Mouse (Mus musculus) hindbrain, embryonic 10.5 days (tissue): Measurements from ENCODE around the gene Olfr447. TPM values are rescaled to one million over a fixed set of nuclear protein-coding genes. Genes with fewer than 3 reads are reported as not detected.

Experiments
- DNase-seq: peaks from one replicate; pipeline ENCODE4 v3.0.0-alpha.2; 2017; ENCODE audit warnings: low spot score
- H3K27ac ChIP-seq: fragments of 300-500 bp; sonication (generic); 2 replicates; pipeline ENCODE4 v1.5.1; 2016; ENCODE audit warnings: mild to moderate bottlenecking, moderate library complexity
- H3K27me3 ChIP-seq: fragments of 300-500 bp; sonication (generic); 2 replicates; pipeline ENCODE4 v1.6.1; 2016; ENCODE audit warnings: mild to moderate bottlenecking; ENCODE audit not compliant: poor library complexity, insufficient read depth, severe bottlenecking
- H3K36me3 ChIP-seq: fragments of 300-500 bp; sonication (generic); 2 replicates; pipeline ENCODE4 v1.6.1; 2016; ENCODE audit warnings: mild to moderate bottlenecking, moderate library complexity
- H3K4me1 ChIP-seq: fragments of 300-500 bp; sonication (generic); replicated peaks from 2 replicates; pipeline ENCODE4 v1.6.1; 2016; ENCODE audit warnings: mild to moderate bottlenecking
- H3K4me3 ChIP-seq: fragments of 300-500 bp; sonication (generic); 2 replicates; pipeline ENCODE4 v1.5.1; 2016; ENCODE audit warnings: mild to moderate bottlenecking, moderate library complexity
- H3K9me3 ChIP-seq: fragments of 300-500 bp; sonication (generic); 2 replicates; pipeline ENCODE4 v1.6.1; 2016; ENCODE audit warnings: mild to moderate bottlenecking, moderate library complexity
- WGBS: fragments of 180-500 bp; shearing (Covaris S2); methylation state at CpG from one replicate; pipeline ENCODE4 v1.1.7; 2016; 5-methylcytosine and 5-hydroxymethylcytosine counted together
- polyA plus RNA-seq: library from polyadenylated mRNA; unstranded; fragments of >200 nt; fragmentation: Nextera tagmentation; extraction: Ambion mirVana; gene quantifications from 2 replicates; pipeline ENCODE4 v1.2.1, GENCODE M21; 2016

Olfr447 gene
- not detected in 2 replicates for polyA plus RNA-seq

DNA sequence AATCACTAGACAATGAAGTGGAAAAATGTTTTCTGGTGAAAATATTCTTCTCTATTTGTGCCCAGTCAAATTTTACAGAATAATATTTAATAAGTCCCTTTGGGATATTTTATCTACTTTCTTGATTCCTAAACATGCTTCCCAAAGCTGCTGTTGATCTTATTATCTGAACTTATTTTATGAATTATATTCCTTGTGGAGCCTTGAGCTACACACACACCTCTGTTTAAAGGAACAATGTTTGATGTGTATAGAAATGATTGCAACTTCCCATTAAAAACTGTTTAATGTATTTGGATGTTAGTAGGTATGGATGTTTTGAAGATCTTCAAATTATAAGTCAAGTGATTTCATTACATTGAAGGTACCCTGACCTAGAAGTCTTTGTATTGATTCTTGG lies at the start of gene Olfr447:
Gene Olfr447 (plus strand): TSS at position 301 of the 400 bp plus-strand sequence.
- peaks cover 3% of the 10 kb centered on the region; the same call in 1 of the 2 replicates for H3K27me3 ChIP-seq
- H3K4me1 ChIP-seq, result no peaks in the 10 kb centered on the region
- DNase-seq, result no peak
- no peaks in the 10 kb centered on the region for H3K9me3 ChIP-seq
- H3K4me3 ChIP-seq, result no peak within 1 kb of the TSS
- H3K27ac ChIP-seq, result no peak within 1 kb of the TSS
- H3K36me3 ChIP-seq, result no peaks in the 10 kb centered on the region

DNA sequence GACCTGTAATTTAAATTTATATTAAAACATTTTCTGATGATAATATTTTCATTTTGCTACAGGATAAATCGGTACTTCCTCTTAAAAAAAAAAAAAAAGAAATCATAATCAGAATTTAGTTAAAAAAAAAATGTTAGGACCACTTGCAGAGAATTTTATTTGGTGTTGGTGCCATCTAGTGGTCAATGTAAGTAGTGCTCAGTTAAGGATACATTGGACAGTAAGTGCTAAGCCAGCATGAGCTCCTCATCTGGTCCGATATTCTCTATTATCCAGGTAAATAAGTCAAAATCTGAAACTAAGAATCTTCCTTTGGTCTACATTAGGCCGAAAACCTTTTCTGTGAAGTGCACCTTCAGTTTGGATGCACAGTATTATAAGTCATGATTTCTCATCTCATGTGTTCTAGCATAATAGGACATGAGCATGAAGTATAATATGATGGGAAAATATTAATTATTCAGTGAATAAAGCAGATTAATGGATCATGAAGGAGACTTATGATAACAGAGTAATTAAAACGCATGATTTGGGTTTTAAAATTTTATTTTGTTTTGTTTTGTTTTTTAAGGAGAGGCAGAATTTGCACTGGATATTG lies 48.4 kb upstream of the Olfr447 start:
- Histone ChIP-seq H3K9me3 (no peaks in the 10 kb centered on the region), H3K4me1 (no peaks in the 10 kb centered on the region; the same call in 1 of the 2 replicates), H3K27me3 (no peaks in the 10 kb centered on the region), H3K27ac (no peak overlapping the region), H3K36me3 (no peaks in the 10 kb centered on the region), H3K4me3 (no peak overlapping the region)
- no peak for DNase-seq
- WGBS, result 20% methylated on average over 4 of the region's 4 CpGs

DNA sequence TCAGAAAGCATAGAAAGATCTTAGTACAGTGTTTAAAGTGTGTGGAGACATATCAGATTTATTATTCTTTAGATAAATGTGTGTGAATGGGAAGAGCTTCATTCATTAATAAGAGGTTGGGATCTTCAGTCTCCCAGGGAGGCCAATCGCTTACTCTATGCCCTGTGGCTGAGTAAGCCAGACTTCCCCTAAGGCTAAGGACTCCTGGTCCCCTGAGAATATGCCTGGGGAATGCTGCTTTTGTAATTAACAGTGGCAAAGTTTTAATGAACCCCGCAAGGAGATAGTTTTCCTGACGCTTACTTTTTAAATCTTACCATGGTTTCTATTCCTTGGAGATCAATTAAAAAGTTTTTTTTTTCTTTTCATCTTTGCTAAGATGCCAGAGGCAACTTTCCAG lies 39.0 kb upstream of the Olfr447 start:
- 83% methylated on average over 3 of the region's 3 CpGs for WGBS
- Histone ChIP-seq H3K9me3 (no peaks in the 10 kb centered on the region), H3K27me3 (no peaks in the 10 kb centered on the region), H3K27ac (no peak overlapping the region), H3K4me3 (no peak overlapping the region), H3K36me3 (no peaks in the 10 kb centered on the region), H3K4me1 (no peaks in the 10 kb centered on the region)
- no peak for DNase-seq

DNA sequence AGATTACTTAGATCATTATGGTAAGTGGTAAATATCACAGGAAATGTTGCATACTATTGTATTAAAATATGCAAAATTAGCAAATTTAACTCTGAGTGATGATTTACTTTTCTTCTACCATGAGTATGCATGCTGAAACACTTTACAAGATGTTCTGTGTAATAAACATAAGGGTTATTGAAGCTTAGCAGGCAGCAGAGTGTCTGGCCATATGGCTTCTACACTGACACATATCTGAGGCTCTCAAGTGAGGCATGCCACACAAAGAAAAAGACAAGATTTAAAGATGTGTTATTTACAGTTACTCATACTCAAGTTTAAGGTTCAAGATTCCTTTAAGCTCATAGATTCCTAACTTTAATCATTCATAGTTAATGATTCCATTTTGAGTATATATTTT lies 32.4 kb upstream of the Olfr447 start:
- Histone ChIP-seq H3K36me3 (no peaks in the 10 kb centered on the region), H3K27ac (no peak overlapping the region), H3K4me1 (no peaks in the 10 kb centered on the region), H3K9me3 (0 out of 2 replicates have a peak, but pooled peaks cover 3% of the 10 kb centered on the region), H3K4me3 (no peak overlapping the region), H3K27me3 (no peaks in the 10 kb centered on the region)
- DNase-seq, result no peak

DNA sequence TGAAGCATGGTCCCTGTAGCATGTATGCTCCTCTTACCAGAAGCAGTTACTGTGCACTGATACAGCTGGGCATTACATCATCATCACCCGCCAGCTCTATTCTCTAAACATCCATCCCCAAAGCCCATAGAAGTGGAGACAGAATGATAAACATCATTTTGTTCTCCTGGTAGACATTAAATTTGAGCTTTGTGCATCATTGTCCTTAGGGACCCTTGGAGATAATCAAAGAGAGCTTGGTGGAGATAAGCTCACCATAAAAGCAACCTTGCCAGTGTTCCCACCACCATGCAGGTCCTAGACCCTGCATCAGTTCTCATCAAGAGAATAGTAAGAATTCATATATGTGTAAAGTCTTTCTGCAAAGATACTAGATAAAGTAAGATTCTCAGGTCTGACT lies 18.5 kb upstream of the Olfr447 start, which contains the start of gene Olfr448:
Gene Olfr448 (plus strand): TSS at position 301 of the 400 bp plus-strand sequence.
- Histone ChIP-seq H3K36me3 (no peaks in the 10 kb centered on the region), H3K27me3 (no peaks in the 10 kb centered on the region), H3K27ac (no peak within 1 kb of the TSS), H3K9me3 (no peaks in the 10 kb centered on the region), H3K4me1 (no peaks in the 10 kb centered on the region), H3K4me3 (no peak within 1 kb of the TSS)
- DNase-seq, result no peak
- WGBS, result 96% methylated on average over 1 of the region's 1 CpGs

DNA sequence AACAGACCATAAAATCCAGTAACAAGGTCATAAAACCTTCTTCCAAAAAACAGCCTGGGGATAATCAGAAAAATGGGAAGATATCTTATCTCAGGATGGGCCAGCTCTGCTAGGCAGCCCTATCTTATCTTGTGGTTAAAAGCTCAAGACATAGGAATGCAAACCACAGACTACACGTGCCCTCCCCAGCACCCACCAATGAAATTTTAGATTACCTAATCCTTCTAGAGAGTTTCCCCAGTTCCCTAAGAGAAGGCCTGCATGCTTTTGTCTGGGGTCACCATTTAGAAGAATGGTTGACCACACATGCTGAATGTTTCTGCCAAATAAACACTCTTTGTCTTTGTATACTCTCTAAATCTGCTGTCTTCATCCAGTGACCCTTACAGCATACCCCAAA lies 8.3 kb upstream of the Olfr447 start:
- H3K4me1 ChIP-seq, result peaks cover 10% of the 10 kb centered on the region; the same call in 1 of the 2 replicates
- no peak for DNase-seq
- peaks cover 3% of the 10 kb centered on the region for H3K27me3 ChIP-seq
- H3K9me3 ChIP-seq, result no peaks in the 10 kb centered on the region
- WGBS, result 33% methylated on average over 1 of the region's 1 CpGs
- no peaks in the 10 kb centered on the region for H3K36me3 ChIP-seq
- H3K4me3 ChIP-seq, result no peak overlapping the region
- H3K27ac ChIP-seq, result no peak overlapping the region

DNA sequence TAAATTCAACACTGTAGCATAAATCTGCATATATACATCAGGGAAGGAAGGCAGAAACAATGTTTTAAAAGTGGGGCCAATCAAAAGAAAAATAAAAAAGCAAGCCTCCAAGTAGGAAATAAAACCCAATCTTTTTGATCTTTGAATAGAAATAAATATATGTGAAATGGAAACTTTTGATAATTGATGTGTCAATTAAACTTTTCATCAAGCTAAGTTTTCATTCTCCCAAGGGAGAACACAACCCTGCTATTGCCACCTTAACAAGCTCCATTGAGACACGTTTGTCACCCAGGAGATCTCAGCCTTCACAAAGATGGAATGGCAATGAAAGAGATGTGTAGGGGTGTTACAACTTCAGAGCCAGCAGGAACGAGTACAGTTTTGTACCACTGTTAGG lies 12.4 kb downstream of the Olfr447 start, which contains the start of gene Olfr446:
Gene Olfr446 (plus strand): TSS at position 301 of the 400 bp plus-strand sequence.
- H3K27me3 ChIP-seq, result no peaks in the 10 kb centered on the region
- H3K27ac ChIP-seq, result no peak within 1 kb of the TSS
- H3K36me3 ChIP-seq, result no peaks in the 10 kb centered on the region
- DNase-seq, result no peak
- WGBS, result 80% methylated on average over 2 of the region's 2 CpGs
- no peaks in the 10 kb centered on the region for H3K9me3 ChIP-seq
- H3K4me3 ChIP-seq, result no peak within 1 kb of the TSS
- H3K4me1 ChIP-seq, result no peaks in the 10 kb centered on the region

DNA sequence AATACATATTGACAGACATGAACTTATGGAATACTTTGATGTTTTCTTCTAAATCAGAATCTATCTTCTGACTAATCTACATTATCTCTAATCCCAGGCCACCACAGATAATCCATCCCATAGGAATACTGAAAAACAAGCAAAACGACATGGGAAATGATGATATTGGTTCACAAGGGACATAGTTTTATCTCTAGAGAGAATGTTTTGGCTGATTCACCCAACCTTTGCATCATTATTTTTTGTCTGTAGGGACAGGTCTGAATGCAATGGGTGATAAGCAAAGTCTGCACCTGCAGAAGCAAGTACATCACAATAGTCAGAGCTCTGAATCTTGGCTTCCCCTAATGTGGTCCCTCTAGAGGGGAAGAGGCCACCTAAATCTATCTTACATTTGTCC lies 40.1 kb downstream of the Olfr447 start, which contains the start of gene Olfr444:
Gene Olfr444 (plus strand): TSS at position 301 of the 400 bp plus-strand sequence.
- no peak for DNase-seq
- 76% methylated on average over 1 of the region's 1 CpGs for WGBS

More for the DNA sequence above, 40.1 kb downstream of the Olfr447 start, which contains the start of gene Olfr444:
- peaks cover 14% of the 10 kb centered on the region; the same call in 1 of the 2 replicates for H3K9me3 ChIP-seq
- H3K36me3 ChIP-seq, result no peaks in the 10 kb centered on the region
- H3K4me3 ChIP-seq, result no peak within 1 kb of the TSS
- H3K27me3 ChIP-seq, result no peaks in the 10 kb centered on the region
- no peaks in the 10 kb centered on the region for H3K4me1 ChIP-seq
- no peak within 1 kb of the TSS for H3K27ac ChIP-seq

Other genes starting within 250 kb of the Olfr447 start
- 110 and 130 TPM in 2 replicates for gene Tcaf1, start 198.8 kb upstream of the Olfr447 start, polyA plus RNA-seq
- gene Olfr453, start 169.5 kb upstream of the Olfr447 start, polyA plus RNA-seq, result not detected in 2 replicates
- gene Olfr38, start 152.5 kb upstream of the Olfr447 start, polyA plus RNA-seq, result not detected in 2 replicates
- gene Olfr452, start 123.8 kb upstream of the Olfr447 start, polyA plus RNA-seq, result not detected in 2 replicates
- not detected in 2 replicates for gene Olfr450, start 96.9 kb upstream of the Olfr447 start, polyA plus RNA-seq
- not detected in 2 replicates for gene Olfr449, start 74.5 kb upstream of the Olfr447 start, polyA plus RNA-seq
- not detected in 2 replicates for gene Olfr448, start 18.4 kb upstream of the Olfr447 start, polyA plus RNA-seq
- gene Olfr446, start 12.5 kb downstream of the Olfr447 start, polyA plus RNA-seq, result not detected in 2 replicates
- gene Olfr444, start 40.2 kb downstream of the Olfr447 start, polyA plus RNA-seq, result not detected in 2 replicates
- gene Olfr441, start 197.5 kb downstream of the Olfr447 start, polyA plus RNA-seq, result not detected in 2 replicates
- not detected in 2 replicates for gene Olfr237-ps1, start 237.7 kb downstream of the Olfr447 start, polyA plus RNA-seq